Mouse (Mus musculus) T-cell, adult 66 days (primary cell): ENCODE measurements around the gene Gp1bb. TPM values are rescaled to one million over a fixed set of nuclear protein-coding genes. Genes with fewer than 3 reads are reported as not detected.

Experiments
- total RNA-seq, 2 experiments: library from RNA; stranded (reverse); gene quantifications; 3 replicates in 1 of 2; 4 replicates in 1 of 2; pipeline ENCODE4 v1.2.4; 2023

The Gp1bb gene
- not detected for total RNA-seq

DNA sequence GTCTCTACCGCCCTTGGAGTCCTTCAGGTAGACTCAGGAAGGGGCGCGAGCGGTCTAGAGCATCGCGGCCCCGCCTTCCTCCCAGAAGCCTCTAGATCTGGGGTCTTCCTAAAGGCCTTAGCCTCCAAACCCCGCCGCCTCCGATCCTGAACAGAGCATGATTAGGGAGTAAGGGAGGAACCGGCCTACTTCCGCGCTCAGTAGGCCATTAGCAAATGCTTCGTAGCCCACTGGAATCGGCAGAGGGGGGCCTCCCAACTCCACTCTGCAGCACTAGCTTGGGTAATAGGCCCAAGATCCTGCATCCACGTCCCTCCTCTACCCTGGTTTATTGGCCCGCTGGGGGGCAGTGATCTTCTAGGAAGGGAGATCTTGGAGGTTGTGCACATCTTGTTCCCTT, at the start of gene Gp1bb:
Gp1bb (minus strand) TSS at position 385 of the 400 bp plus-strand sequence.

DNA sequence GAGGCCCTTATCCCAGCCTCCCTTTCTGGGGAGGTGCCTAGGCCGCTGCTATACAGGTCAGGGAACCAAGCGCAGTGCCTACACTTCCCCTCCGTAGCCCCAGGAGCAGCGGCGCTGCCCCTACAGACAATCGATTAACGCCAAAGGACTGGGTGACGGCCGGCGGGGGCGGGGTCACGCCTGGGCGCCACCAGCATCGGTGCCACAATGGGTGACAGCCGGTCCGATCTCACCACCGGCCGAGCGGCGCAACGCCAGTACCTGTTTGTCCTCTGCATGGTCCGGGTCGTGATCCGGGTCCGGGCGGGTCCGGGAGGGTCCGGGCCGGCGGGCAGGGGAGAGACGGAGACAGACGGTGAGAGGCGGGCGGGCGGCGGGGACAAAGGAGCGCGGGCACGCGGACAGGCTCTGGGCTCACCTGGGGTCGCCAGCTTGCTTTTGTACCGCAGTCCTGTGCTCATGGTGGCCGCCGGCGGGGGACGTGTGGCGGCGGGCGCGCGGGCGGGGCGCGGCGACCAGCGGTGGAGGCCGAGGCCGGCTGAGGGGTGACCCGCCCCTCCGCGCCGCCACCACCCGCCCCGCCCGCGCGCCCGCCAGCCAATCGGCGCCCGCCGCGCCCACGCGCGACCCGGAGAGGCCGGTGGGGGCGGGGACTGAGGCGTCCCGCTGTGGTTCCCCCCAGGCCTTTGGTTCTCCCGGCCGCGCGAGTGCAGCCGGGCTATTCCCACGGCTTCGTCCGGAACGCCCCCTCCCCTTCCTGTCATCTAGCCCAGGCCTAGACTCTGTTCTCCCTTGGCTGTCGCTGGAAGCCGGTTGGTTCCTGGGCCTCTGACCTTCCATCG, 7.4 kb upstream of the Gp1bb start, which contains the start of gene Sept5:
Sept5 (minus strand) TSS at position 565 of the 842 bp plus-strand sequence.

GRCm38 (mm10) chr16:18626376-18626878, 4.2 kb upstream of the Gp1bb start, which contains the start of gene Gm49601:
Gene Gm49601, minus strand, starts transcription at chr16:18626427.

DNA sequence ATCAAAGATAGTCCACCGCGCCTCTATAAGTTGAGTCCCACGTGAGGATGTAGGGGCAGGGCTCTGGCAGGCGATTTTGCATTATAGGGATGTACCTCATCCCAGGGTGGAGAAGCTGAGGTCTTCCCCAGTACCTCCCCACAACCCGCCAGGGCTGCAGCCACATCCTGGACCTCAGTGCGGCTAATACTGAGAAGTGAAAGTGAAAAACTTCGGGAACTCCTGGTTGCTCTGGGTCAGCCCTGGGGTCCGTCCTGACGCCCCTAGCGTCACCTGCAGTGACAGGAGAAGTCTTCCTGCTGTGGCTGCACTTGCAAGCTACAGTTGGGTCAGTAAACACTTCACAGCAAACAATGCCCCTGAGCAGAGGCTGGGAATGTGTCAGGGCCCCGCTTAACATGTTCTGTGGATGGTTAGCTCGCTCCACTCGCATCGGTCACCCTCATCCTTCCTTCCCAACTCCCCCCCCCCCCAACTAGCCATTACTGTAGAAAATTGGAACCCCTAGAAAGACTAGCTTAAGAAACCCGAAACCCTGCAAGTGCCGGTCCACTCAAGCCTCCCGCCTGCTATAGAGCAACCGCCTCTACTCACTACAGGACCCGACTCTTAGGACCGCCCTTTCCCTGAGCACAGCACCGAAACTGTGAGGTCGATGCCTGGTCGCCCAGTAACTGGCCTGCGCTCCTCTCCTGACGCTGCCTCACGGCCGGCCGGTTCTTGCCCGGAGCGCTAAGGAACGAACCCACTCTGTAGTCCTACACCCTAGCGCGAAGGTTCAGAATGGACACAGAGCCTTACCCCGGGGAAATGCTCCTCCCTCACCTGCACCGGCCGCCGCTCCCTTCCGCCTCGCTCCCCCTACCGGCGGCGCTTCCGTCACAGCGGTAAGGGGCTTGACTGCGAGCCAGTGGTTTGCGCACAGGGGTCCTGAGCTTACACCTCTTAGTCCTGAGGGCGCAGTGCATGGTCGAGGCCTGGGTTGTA, 32.1 kb downstream of the Gp1bb start, which contains the start of gene Tbx1:
Tbx1 (minus strand) TSS at position 868 of the 987 bp plus-strand sequence.

Other genes with a start within 250 kb of the Gp1bb start
- 10 to 100 TPM; 17.8 to 19.8 TPM for gene Txnrd2, start 196.0 kb downstream of the Gp1bb start, total RNA-seq
- gene Comt, start 195.6 kb downstream of the Gp1bb start, total RNA-seq, result 10 to 100 TPM; 13.4 to 18.8 TPM
- 10 to 100 TPM; 11.5 to 14.6 TPM for gene Gnb1l, start 123.7 kb downstream of the Gp1bb start, total RNA-seq
- 10 to 100 TPM in 1 of 2 experiments, 1 to 10 TPM in 1; 8.9 to 13.0 TPM for gene Rtl10, start 123.5 kb downstream of the Gp1bb start, total RNA-seq
- not detected for gene Tbx1, start 31.7 kb downstream of the Gp1bb start, total RNA-seq
- gene Gm49601, start 4.0 kb upstream of the Gp1bb start, total RNA-seq, result not detected
- under 1 TPM; 0.21 to 0.26 TPM for gene Sept5, start 7.6 kb upstream of the Gp1bb start, total RNA-seq
- not detected for gene Cldn5, start 154.4 kb upstream of the Gp1bb start, total RNA-seq
- 100 to 1,000 TPM; 107 to 114 TPM for gene Ufd1, start 189.4 kb upstream of the Gp1bb start, total RNA-seq
- gene Cdc45, start 189.6 kb upstream of the Gp1bb start, total RNA-seq, result 1 to 10 TPM; 4.3 to 6.8 TPM
- 10 to 100 TPM; 54.9 to 59.3 TPM for gene 2510002D24Rik, start 214.2 kb upstream of the Gp1bb start, total RNA-seq
- gene Gm28539, start 214.2 kb upstream of the Gp1bb start, total RNA-seq, result 1 to 10 TPM in 1 of 2 experiments, not detected in 1; 4.9 TPM